Mouse (Mus musculus): ENCODE results near the gene Pim3. TPM values are rescaled to one million over a fixed set of nuclear protein-coding genes. Genes with fewer than 3 reads are reported as not detected.
"Not testable (repeated sequence)": the region's sequence is repeated elsewhere in the genome, so short reads cannot be mapped to it uniquely, and the experiment has no call there.

The Pim3 gene
- polyA plus RNA-seq (2012; fragmentation: generic; extraction: Trizol), result 68.3 TPM
- long read RNA-seq, experiment 1, transcript Pim3-201 (6 exons, 2,427 nt), result major isoform, 42 of 47 reads
- long read RNA-seq, experiment 1, partial matches to known transcripts, result 2 of 47 reads
- long read RNA-seq, experiment 1, other reads (novel, unspliced or antisense), result 3 of 47 reads
- long read RNA-seq, experiment 2, transcript Pim3-201 (6 exons, 2,427 nt), result major isoform, 1,230 of 1,284 reads
- long read RNA-seq, experiment 2, partial matches to known transcripts, result 7 of 1,284 reads
- long read RNA-seq, experiment 2, other reads (novel, unspliced or antisense), result 47 of 1,284 reads

- H3K4me3 ChIP-seq (ENCODE audit: insufficient read depth, poor library complexity, severe bottlenecking), result peak within 1 kb of the TSS; percentile 95
- H3K79me3 ChIP-seq (ENCODE audit: low read depth), result peaks cover 29% of the 10 kb centered on the region
- H3K79me2 ChIP-seq (ENCODE audit: control insufficient read depth, insufficient read depth), result peaks cover 47% of the 10 kb centered on the region
- peak; percentile 100 for TF ChIP-seq MAX (IDR thresholded peaks at IDR 0.05)
- no peak for TF ChIP-seq MYOG (IDR thresholded peaks at IDR 0.05; ENCODE audit: control insufficient read depth, extremely low read depth, insufficient read length)
- no peak for TF ChIP-seq FOSL1 (IDR thresholded peaks at IDR 0.05; ENCODE audit: insufficient read depth, low read length, poor library complexity, severe bottlenecking)
- TF ChIP-seq MYOD1 (IDR thresholded peaks at IDR 0.05; ENCODE audit: control insufficient read depth, insufficient read length, low read depth), result peak; percentile 39
- no peak for TF ChIP-seq CTCF (IDR thresholded peaks at IDR 0.05; ENCODE audit: control insufficient read depth, insufficient read depth, insufficient read length)
- TF ChIP-seq CEBPB (IDR thresholded peaks at IDR 0.05; ENCODE audit: low read depth), result no peak
- peak; percentile 64 for TF ChIP-seq USF1 (IDR thresholded peaks at IDR 0.05; ENCODE audit: low read depth)
- peak within 1 kb of the TSS; percentile 98 for H3ac ChIP-seq (ENCODE audit: control insufficient read depth, insufficient read length, low read depth)
- peaks cover 35% of the 10 kb centered on the region for H3K36me3 ChIP-seq (ENCODE audit: control insufficient read depth, insufficient read depth)
- H3K27me3 ChIP-seq (ENCODE audit: control insufficient read depth, insufficient read depth, insufficient read length), result no peaks in the 10 kb centered on the region
Observed at GRCm38 (mm10) chr15:88861772-88862622, at the start of gene Pim3. Pim3 (plus strand) TSS chr15:88862186.

DNA sequence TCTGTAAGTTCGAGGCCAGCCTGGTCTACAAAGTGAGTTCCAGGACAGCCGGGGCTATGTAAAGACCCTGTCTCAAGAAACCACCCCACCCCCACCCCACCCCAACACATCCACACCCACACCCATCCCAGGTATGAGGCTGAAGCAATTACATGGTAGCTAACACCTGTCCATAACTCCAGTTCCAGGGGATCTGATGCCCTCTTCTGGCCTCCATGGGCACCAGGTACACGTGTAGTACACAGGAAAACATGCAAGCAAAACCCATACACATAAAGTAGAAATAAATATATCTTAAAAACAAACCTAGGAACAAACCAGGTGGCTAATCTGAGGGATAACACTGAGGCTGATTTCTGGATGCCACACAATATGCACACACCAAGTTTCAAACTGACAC lies 48.7 kb upstream of the Pim3 start:
- H3K36me3 ChIP-seq (ENCODE audit: control insufficient read depth, insufficient read depth), result peaks cover 57% of the 10 kb centered on the region
- no peaks in the 10 kb centered on the region for H3K27me3 ChIP-seq (ENCODE audit: control insufficient read depth, insufficient read depth, insufficient read length)
- no peaks in the 10 kb centered on the region for H3K79me3 ChIP-seq (ENCODE audit: low read depth)
- TF ChIP-seq MYOD1 (IDR thresholded peaks at IDR 0.05; ENCODE audit: control insufficient read depth, insufficient read length, low read depth), result no peak
- TF ChIP-seq CTCF (IDR thresholded peaks at IDR 0.05; ENCODE audit: control insufficient read depth, insufficient read depth, insufficient read length), result no peak
- no peak for TF ChIP-seq MYOG (IDR thresholded peaks at IDR 0.05; ENCODE audit: control insufficient read depth, extremely low read depth, insufficient read length)
- no peak for TF ChIP-seq CEBPB (IDR thresholded peaks at IDR 0.05; ENCODE audit: low read depth)
- no peak for TF ChIP-seq USF1 (IDR thresholded peaks at IDR 0.05; ENCODE audit: low read depth)
- TF ChIP-seq MAX (IDR thresholded peaks at IDR 0.05), result no peak
- TF ChIP-seq FOSL1 (IDR thresholded peaks at IDR 0.05; ENCODE audit: insufficient read depth, low read length, poor library complexity, severe bottlenecking), result no peak
- no peak overlapping the region for H3ac ChIP-seq (ENCODE audit: control insufficient read depth, insufficient read length, low read depth)
- peaks cover 8% of the 10 kb centered on the region for H3K79me2 ChIP-seq (ENCODE audit: control insufficient read depth, insufficient read depth)
- H3K4me3 ChIP-seq (ENCODE audit: insufficient read depth, poor library complexity, severe bottlenecking), result no peak overlapping the region

DNA sequence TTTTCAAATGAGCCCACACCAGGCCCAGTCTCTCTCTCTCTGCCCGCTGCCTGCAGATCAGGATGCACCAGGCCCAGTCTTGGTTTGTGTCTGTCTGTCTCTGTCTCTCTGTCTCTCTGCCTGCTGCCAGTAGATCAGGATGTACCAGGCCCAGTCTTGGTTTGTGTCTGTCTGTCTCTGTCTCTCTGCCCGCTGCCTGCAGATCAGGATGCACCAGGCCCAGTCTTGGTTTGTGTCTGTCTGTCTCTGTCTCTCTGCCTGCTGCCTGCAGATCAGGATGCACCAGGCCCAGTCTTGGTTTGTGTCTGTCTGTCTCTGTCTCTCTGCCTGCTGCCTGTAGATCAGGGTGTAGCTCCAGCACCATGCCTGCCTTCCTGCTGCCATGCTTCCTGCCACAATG lies 48.1 kb upstream of the Pim3 start:
- Histone ChIP-seq H3K36me3 (ENCODE audit: control insufficient read depth, insufficient read depth) (peaks cover 53% of the 10 kb centered on the region), H3K79me2 (ENCODE audit: control insufficient read depth, insufficient read depth) (peaks cover 15% of the 10 kb centered on the region)
- H3K27me3 ChIP-seq (ENCODE audit: control insufficient read depth, insufficient read depth, insufficient read length); H3K79me3 ChIP-seq (ENCODE audit: low read depth); H3ac ChIP-seq (ENCODE audit: control insufficient read depth, insufficient read length, low read depth); H3K4me3 ChIP-seq (ENCODE audit: insufficient read depth, poor library complexity, severe bottlenecking): not testable (repeated sequence)

- H3K4me3 ChIP-seq (ENCODE audit: insufficient read depth, poor library complexity, severe bottlenecking), result no peak overlapping the region
- H3K79me3 ChIP-seq (ENCODE audit: low read depth), result peaks cover 4% of the 10 kb centered on the region
- H3K36me3 ChIP-seq (ENCODE audit: control insufficient read depth, insufficient read depth), result peaks cover 47% of the 10 kb centered on the region
- peaks cover 16% of the 10 kb centered on the region for H3K79me2 ChIP-seq (ENCODE audit: control insufficient read depth, insufficient read depth)
- H3ac ChIP-seq (ENCODE audit: control insufficient read depth, insufficient read length, low read depth), result no peak overlapping the region
- TF ChIP-seq MAX (IDR thresholded peaks at IDR 0.05) (no peak), CEBPB (IDR thresholded peaks at IDR 0.05; ENCODE audit: low read depth) (no peak), USF1 (IDR thresholded peaks at IDR 0.05; ENCODE audit: low read depth) (no peak), MYOD1 (IDR thresholded peaks at IDR 0.05; ENCODE audit: control insufficient read depth, insufficient read length, low read depth) (no peak)
- H3K27me3 ChIP-seq (ENCODE audit: control insufficient read depth, insufficient read depth, insufficient read length), result no peaks in the 10 kb centered on the region
Observed at GRCm38 (mm10) chr15:88814411-88815047, 47.5 kb upstream of the Pim3 start.

GRCm38 (mm10) chr15:88815196-88815700 lies 46.7 kb upstream of the Pim3 start:
- H3K79me2 ChIP-seq (ENCODE audit: control insufficient read depth, insufficient read depth), result peaks cover 23% of the 10 kb centered on the region
- peaks cover 6% of the 10 kb centered on the region for H3K79me3 ChIP-seq (ENCODE audit: low read depth)
- no peak overlapping the region for H3K4me3 ChIP-seq (ENCODE audit: insufficient read depth, poor library complexity, severe bottlenecking)
- no peak overlapping the region for H3ac ChIP-seq (ENCODE audit: control insufficient read depth, insufficient read length, low read depth)
- peaks cover 45% of the 10 kb centered on the region for H3K36me3 ChIP-seq (ENCODE audit: control insufficient read depth, insufficient read depth)
- TF ChIP-seq CEBPB (IDR thresholded peaks at IDR 0.05; ENCODE audit: low read depth), result no peak
- TF ChIP-seq CTCF (IDR thresholded peaks at IDR 0.05; ENCODE audit: control insufficient read depth, insufficient read depth, insufficient read length), result no peak
- no peaks in the 10 kb centered on the region for H3K27me3 ChIP-seq (ENCODE audit: control insufficient read depth, insufficient read depth, insufficient read length)

Measured in C2C12 (cell line).